Mouse (Mus musculus): ENCODE data around the gene Gm10959. TPM values are rescaled to one million over a fixed set of nuclear protein-coding genes. Genes with fewer than 3 reads are reported as not detected.
"Not testable (repeated sequence)": the region's sequence is repeated elsewhere in the genome, so short reads cannot be mapped to it uniquely, and the experiment has no call there.

Gm10959 gene
- not detected in 2 replicates for polyA plus RNA-seq (2012; rRNA removed)

- TF ChIP-seq POLR2A (IDR thresholded peaks at IDR 0.05; ENCODE audit: borderline replicate concordance, extremely low read depth, insufficient read depth, insufficient read length, poor library complexity, severe bottlenecking) (no peak), CTCF (IDR thresholded peaks at IDR 0.05; ENCODE audit: borderline replicate concordance, extremely low read depth, insufficient read depth, insufficient read length) (no peak)
- DNase-seq (ENCODE audit: low read depth), result no peak
Observed at GRCm38 (mm10) chr3:122919260-122919659, at the start of gene Gm10959. TSS of gene Gm10959 (minus strand) at chr3:122919360.

DNA sequence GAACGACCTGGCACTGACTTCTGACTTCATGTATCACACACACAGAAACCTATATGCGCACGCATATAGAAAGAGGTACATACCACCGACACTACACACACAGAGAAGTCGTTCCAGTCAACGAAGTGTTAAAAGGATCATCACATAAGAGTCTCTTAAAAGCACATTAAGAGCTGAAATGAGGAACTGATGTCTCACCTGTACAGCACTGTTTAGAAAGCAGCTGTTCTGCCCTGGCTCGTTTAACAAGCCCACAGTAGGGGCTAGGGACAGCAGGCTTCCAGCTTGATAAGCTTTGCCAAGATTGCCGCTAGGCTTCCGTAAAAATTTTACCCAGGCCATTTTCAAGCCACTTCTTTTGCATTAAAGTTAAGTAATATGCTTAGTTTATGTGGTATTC is 49.2 kb upstream of the Gm10959 start:
- TF ChIP-seq POLR2A (IDR thresholded peaks at IDR 0.05; ENCODE audit: borderline replicate concordance, extremely low read depth, insufficient read depth, insufficient read length, poor library complexity, severe bottlenecking) (no peak), CTCF (IDR thresholded peaks at IDR 0.05; ENCODE audit: borderline replicate concordance, extremely low read depth, insufficient read depth, insufficient read length) (no peak)
- DNase-seq (ENCODE audit: low read depth), result no peak

DNA sequence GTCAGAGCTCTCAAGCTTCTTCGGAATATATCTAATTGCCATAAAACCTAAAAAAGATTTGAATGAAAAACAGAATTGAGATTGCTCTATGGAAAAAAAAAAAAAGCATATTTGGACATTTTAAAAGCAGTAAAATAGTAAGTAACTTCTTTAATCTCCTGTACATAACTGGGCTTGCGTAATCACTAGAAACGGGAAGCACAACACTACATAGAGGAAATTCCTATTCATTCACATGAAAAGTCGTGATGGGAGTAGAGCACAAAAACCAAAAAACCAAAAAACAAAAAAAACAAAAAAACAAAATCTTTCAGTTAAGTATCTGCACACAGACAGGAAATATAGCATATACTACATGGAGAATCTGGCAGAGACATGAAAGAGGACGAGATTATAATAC is 45.1 kb upstream of the Gm10959 start:
- TF ChIP-seq CTCF (IDR thresholded peaks at IDR 0.05; ENCODE audit: borderline replicate concordance, extremely low read depth, insufficient read depth, insufficient read length) (no peak), POLR2A (IDR thresholded peaks at IDR 0.05; ENCODE audit: borderline replicate concordance, extremely low read depth, insufficient read depth, insufficient read length, poor library complexity, severe bottlenecking) (no peak)
- no peak for DNase-seq (ENCODE audit: low read depth)

GRCm38 (mm10) chr3:122950129-122950528 is 31.0 kb upstream of the Gm10959 start:
- no peak for DNase-seq (ENCODE audit: low read depth)
- no peak for TF ChIP-seq POLR2A (IDR thresholded peaks at IDR 0.05; ENCODE audit: borderline replicate concordance, extremely low read depth, insufficient read depth, insufficient read length, poor library complexity, severe bottlenecking)
- TF ChIP-seq CTCF (IDR thresholded peaks at IDR 0.05; ENCODE audit: borderline replicate concordance, extremely low read depth, insufficient read depth, insufficient read length), result no peak

DNA sequence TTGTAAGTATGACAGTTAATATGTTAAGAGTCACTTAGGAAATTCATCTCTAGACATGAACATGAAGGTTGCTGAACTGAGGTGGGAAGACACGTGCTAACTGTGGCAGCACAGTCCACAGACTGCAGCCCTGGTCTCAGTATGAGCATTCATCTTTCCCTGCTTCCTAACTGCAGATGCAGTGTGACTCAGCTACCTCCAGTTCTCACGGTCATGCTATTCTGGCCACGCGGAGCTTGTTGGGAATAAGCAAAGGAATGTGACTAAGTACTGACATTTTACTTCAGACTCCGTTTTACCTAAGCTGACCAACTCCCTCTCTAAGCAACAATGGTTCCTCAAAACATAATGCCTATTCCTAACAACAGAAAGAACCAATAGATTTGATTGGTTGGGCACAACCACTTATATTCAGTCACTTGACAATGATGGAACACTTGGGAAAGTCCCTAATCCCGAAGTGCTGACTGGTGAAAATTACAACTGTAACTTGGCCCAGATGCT is 24.3 kb upstream of the Gm10959 start:
- no peak for DNase-seq (ENCODE audit: low read depth)
- no peak for TF ChIP-seq CTCF (IDR thresholded peaks at IDR 0.05; ENCODE audit: borderline replicate concordance, extremely low read depth, insufficient read depth, insufficient read length)
- no peak for TF ChIP-seq POLR2A (IDR thresholded peaks at IDR 0.05; ENCODE audit: borderline replicate concordance, extremely low read depth, insufficient read depth, insufficient read length, poor library complexity, severe bottlenecking)

- DNase-seq (ENCODE audit: low read depth), result peak; percentile 70
- TF ChIP-seq POLR2A (IDR thresholded peaks at IDR 0.05; ENCODE audit: borderline replicate concordance, extremely low read depth, insufficient read depth, insufficient read length, poor library complexity, severe bottlenecking) (no peak), CTCF (IDR thresholded peaks at IDR 0.05; ENCODE audit: borderline replicate concordance, extremely low read depth, insufficient read depth, insufficient read length) (peak; percentile 51)
Observed at GRCm38 (mm10) chr3:122939215-122939614, 20.1 kb upstream of the Gm10959 start.

GRCm38 (mm10) chr3:122937176-122937575 is 18.0 kb upstream of the Gm10959 start:
- DNase-seq (ENCODE audit: low read depth), result not testable (repeated sequence)

- no peak for TF ChIP-seq POLR2A (IDR thresholded peaks at IDR 0.05; ENCODE audit: borderline replicate concordance, extremely low read depth, insufficient read depth, insufficient read length, poor library complexity, severe bottlenecking)
- TF ChIP-seq CTCF (IDR thresholded peaks at IDR 0.05; ENCODE audit: borderline replicate concordance, extremely low read depth, insufficient read depth, insufficient read length), result no peak
- no peak for DNase-seq (ENCODE audit: low read depth)
Observed at GRCm38 (mm10) chr3:122932466-122932865, 13.3 kb upstream of the Gm10959 start.

- TF ChIP-seq POLR2A (IDR thresholded peaks at IDR 0.05; ENCODE audit: borderline replicate concordance, extremely low read depth, insufficient read depth, insufficient read length, poor library complexity, severe bottlenecking) (no peak), CTCF (IDR thresholded peaks at IDR 0.05; ENCODE audit: borderline replicate concordance, extremely low read depth, insufficient read depth, insufficient read length) (no peak)
- no peak for DNase-seq (ENCODE audit: low read depth)
Observed at GRCm38 (mm10) chr3:122929723-122930122, 10.6 kb upstream of the Gm10959 start.

GRCm38 (mm10) chr3:122924009-122924914 is 5.1 kb upstream of the Gm10959 start, which contains the start of gene 1810037I17Rik:
TSS of gene 1810037I17Rik (plus strand) at chr3:122924203.
- TF ChIP-seq POLR2A (IDR thresholded peaks at IDR 0.05; ENCODE audit: borderline replicate concordance, extremely low read depth, insufficient read depth, insufficient read length, poor library complexity, severe bottlenecking) (peak; percentile 48; the same call in 1 of the 2 replicates), CTCF (IDR thresholded peaks at IDR 0.05; ENCODE audit: borderline replicate concordance, extremely low read depth, insufficient read depth, insufficient read length) (peak; percentile 22; the same call in 1 of the 2 replicates)
- DNase-seq (ENCODE audit: low read depth), result peak; percentile 99

DNA sequence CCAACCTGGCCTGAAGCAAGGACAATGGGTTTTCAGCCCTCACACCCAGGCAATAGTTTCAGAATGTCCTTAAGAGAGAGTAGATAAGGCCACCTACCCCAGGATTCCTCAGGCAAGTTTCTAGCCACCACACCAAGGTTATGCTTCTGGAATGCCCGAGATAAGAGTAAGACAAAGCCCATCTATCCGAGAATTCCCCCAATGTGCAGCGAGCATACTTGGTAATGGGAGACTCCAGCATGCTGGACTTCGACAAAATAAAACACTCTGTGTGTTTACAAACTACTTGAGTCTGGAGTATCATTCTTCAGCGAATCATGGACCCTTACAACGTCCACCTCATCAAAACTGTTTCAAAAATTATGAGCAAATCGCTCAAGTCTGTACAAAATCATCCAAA is 4.0 kb upstream of the Gm10959 start:
- TF ChIP-seq POLR2A (IDR thresholded peaks at IDR 0.05; ENCODE audit: borderline replicate concordance, extremely low read depth, insufficient read depth, insufficient read length, poor library complexity, severe bottlenecking) (no peak), CTCF (IDR thresholded peaks at IDR 0.05; ENCODE audit: borderline replicate concordance, extremely low read depth, insufficient read depth, insufficient read length) (no peak)

More for the DNA sequence above, 4.0 kb upstream of the Gm10959 start:
- no peak for DNase-seq (ENCODE audit: low read depth)
